Comparison of ENCODE assay signal across 24 mouse cellular contexts in genomic region chr19:17140016-17140914, GRCm38 (mm10).
A peak's percentile ranks its signal among the peaks of the same experiment; 100 is the strongest.
DNase-seq lines count a peak whose midpoint lies in the region; ATAC-seq lines count a peak whose summit lies in the region.
"Had no signal": no experiment of that assay in that cellular context is flagged by ENCODE, and none has a peak within 500 bp of the region (broad histone marks: within the 10 kb centered on the region; RNA-seq: fewer than 3 reads in every experiment).

No protein-coding gene starts in this region.

- H3K27me3 ChIP-seq in midbrain, embryonic 11.5 days (ENCODE audit: control insufficient read depth, insufficient read depth, low read length) = no peaks in the 10 kb centered on the region
- H3K27me3 ChIP-seq in midbrain, embryonic 16.5 days (ENCODE audit: control insufficient read depth, insufficient read depth, low read depth, low read length) = no peaks in the 10 kb centered on the region
- no peaks in the 10 kb centered on the region for H3K27me3 ChIP-seq in intestine, embryonic 16.5 days (replicated peaks; ENCODE audit: control insufficient read depth, insufficient read depth, low read length)
- H3K27me3 ChIP-seq: CH12.LX; forebrain, embryonic 13.5 days; hindbrain, embryonic 13.5 days; neural tube, embryonic 15.5 days had no signal

- H3K27ac ChIP-seq in midbrain, embryonic 11.5 days (ENCODE audit: low read depth, low read length) = no peak overlapping the region
- no peak overlapping the region for H3K27ac ChIP-seq in midbrain, embryonic 16.5 days (ENCODE audit: low read length)
- no peak overlapping the region for H3K27ac ChIP-seq in intestine, embryonic 16.5 days (ENCODE audit: low read length)
- H3K27ac ChIP-seq: embryonic facial prominence, embryonic 10.5 days; forebrain, embryonic 13.5 days; heart, embryonic 10.5 days; hindbrain, embryonic 13.5 days; kidney, embryonic 15.5 days; limb, embryonic 15.5 days; liver, embryonic 15.5 days; neural tube, embryonic 15.5 days had no signal

- H3K9me3 ChIP-seq in midbrain, embryonic 11.5 days (ENCODE audit: control insufficient read depth, low read length) = no peaks in the 10 kb centered on the region
- no peaks in the 10 kb centered on the region for H3K9me3 ChIP-seq in midbrain, embryonic 16.5 days (replicated peaks; ENCODE audit: control insufficient read depth, low read length, poor library complexity, severe bottlenecking)
- no peaks in the 10 kb centered on the region for H3K9me3 ChIP-seq in intestine, embryonic 16.5 days (ENCODE audit: control insufficient read depth, low read length)
- H3K9me3 ChIP-seq: embryonic facial prominence, embryonic 10.5 days; forebrain, embryonic 13.5 days; heart, embryonic 10.5 days; hindbrain, embryonic 13.5 days; kidney, embryonic 15.5 days; limb, embryonic 15.5 days; liver, embryonic 15.5 days; neural tube, embryonic 15.5 days had no signal

- WGBS in midbrain, embryonic 11.5 days = 89% methylated on average over 12 of the region's 12 CpGs
- WGBS in midbrain, embryonic 16.5 days = 94% methylated on average over 12 of the region's 12 CpGs
- 47% methylated on average over 12 of the region's 12 CpGs for WGBS in intestine, embryonic 16.5 days

- H3K4me1 ChIP-seq in midbrain, embryonic 11.5 days (ENCODE audit: control insufficient read depth, insufficient read depth, low read length) = no peaks in the 10 kb centered on the region
- peaks cover 5% of the 10 kb centered on the region for H3K4me1 ChIP-seq in midbrain, embryonic 16.5 days (ENCODE audit: control insufficient read depth, insufficient read depth, low read length)
- H3K4me1 ChIP-seq in intestine, embryonic 16.5 days (ENCODE audit: control insufficient read depth, insufficient read depth, low read length) = peaks cover 4% of the 10 kb centered on the region; the same call in 1 of the 2 replicates
- H3K4me1 ChIP-seq: forebrain, embryonic 13.5 days; heart, embryonic 10.5 days; hindbrain, embryonic 13.5 days had no signal

- peak; percentile 73 for DNase-seq in midbrain, embryonic 11.5 days (ENCODE audit: low spot score, missing footprints)
- peak; percentile 76 for DNase-seq in NIH3T3 (ENCODE audit: low read depth)
- DNase-seq in right cerebral cortex, postnatal 25 days = no peak
- no peak for DNase-seq in layer of hippocampus, adult 9-10 months (ENCODE audit: low spot score)
- DNase-seq: cerebellum, adult 9-10 months; layer of hippocampus, postnatal 36 days; midbrain, embryonic 14.5 days; retina, postnatal 1 day; right cerebral cortex, postnatal 4 days had no signal

- H3K36me3 ChIP-seq in midbrain, embryonic 11.5 days (ENCODE audit: control insufficient read depth, insufficient read depth, low read length) = no peaks in the 10 kb centered on the region
- H3K36me3 ChIP-seq in midbrain, embryonic 16.5 days (ENCODE audit: control insufficient read depth, insufficient read depth, low read length) = no peaks in the 10 kb centered on the region
- H3K36me3 ChIP-seq in intestine, embryonic 16.5 days (ENCODE audit: control insufficient read depth, insufficient read depth, low read length) = no peaks in the 10 kb centered on the region
- H3K36me3 ChIP-seq: embryonic facial prominence, embryonic 10.5 days; heart, embryonic 10.5 days; hindbrain, embryonic 13.5 days; kidney, embryonic 15.5 days; limb, embryonic 15.5 days; liver, embryonic 15.5 days; neural tube, embryonic 15.5 days had no signal

- ATAC-seq in midbrain, embryonic 11.5 days (ENCODE audit: low FRiP score) = no peak
- ATAC-seq in midbrain, embryonic 16.5 days = no peak
- ATAC-seq in intestine, embryonic 16.5 days = peak; percentile 92
- ATAC-seq in megakaryocyte progenitor cell, adult 5-6 weeks (replicated peaks; ENCODE audit: poor library complexity) = no peak
- ATAC-seq: activated CD4-positive, CD25-positive, alpha-beta regulatory T cell, adult 4 months; forebrain, embryonic 13.5 days; inflammation-experienced regulatory T-cells, adult 6 months; lung, postnatal 0 days had no signal

- no peak overlapping the region for H3K9ac ChIP-seq in midbrain, embryonic 11.5 days (ENCODE audit: low read length)
- no peak overlapping the region for H3K9ac ChIP-seq in midbrain, embryonic 16.5 days (ENCODE audit: low read depth, low read length)
- H3K9ac ChIP-seq in intestine, embryonic 16.5 days (ENCODE audit: low read depth, low read length) = no peak overlapping the region
- H3K9ac ChIP-seq: forebrain, embryonic 13.5 days; hindbrain, embryonic 13.5 days; kidney, embryonic 15.5 days; limb, embryonic 15.5 days; liver, embryonic 15.5 days; neural tube, embryonic 15.5 days had no signal

- no peak overlapping the region for H3K4me3 ChIP-seq in midbrain, embryonic 11.5 days (ENCODE audit: low read depth, low read length)
- no peak overlapping the region for H3K4me3 ChIP-seq in midbrain, embryonic 16.5 days (ENCODE audit: low read depth, low read length)
- no peak overlapping the region for H3K4me3 ChIP-seq in intestine, embryonic 16.5 days (ENCODE audit: low read length)
- H3K4me3 ChIP-seq: embryonic facial prominence, embryonic 10.5 days; forebrain, embryonic 13.5 days; heart, embryonic 10.5 days; hindbrain, embryonic 13.5 days; kidney, embryonic 15.5 days; limb, embryonic 15.5 days; liver, embryonic 15.5 days; neural tube, embryonic 15.5 days had no signal

- no peak overlapping the region for H3K4me2 ChIP-seq in midbrain, embryonic 11.5 days
- no peak overlapping the region for H3K4me2 ChIP-seq in midbrain, embryonic 16.5 days (ENCODE audit: low read length)
- H3K4me2 ChIP-seq in intestine, embryonic 16.5 days (ENCODE audit: low read depth, low read length) = no peak overlapping the region
- H3K4me2 ChIP-seq: forebrain, embryonic 13.5 days; hindbrain, embryonic 13.5 days; kidney, embryonic 15.5 days; limb, embryonic 15.5 days; liver, embryonic 15.5 days; neural tube, embryonic 15.5 days had no signal

Comparison
In these comparisons a context has a peak if more than half of its experiments do, and no peak if none do; other contexts are left out.
1. DNase-seq: peak in midbrain, embryonic 11.5 days (single experiment) and NIH3T3 (single experiment); none in right cerebral cortex, postnatal 25 days (single experiment) and layer of hippocampus, adult 9-10 months (single experiment).